Mouse (Mus musculus): Measurements from ENCODE around the gene Abl2. TPM values are rescaled to one million over a fixed set of nuclear protein-coding genes. Genes with fewer than 3 reads are reported as not detected.

The Abl2 gene
- polyA plus RNA-seq, 1 experiment: 5.9 TPM

DNA sequence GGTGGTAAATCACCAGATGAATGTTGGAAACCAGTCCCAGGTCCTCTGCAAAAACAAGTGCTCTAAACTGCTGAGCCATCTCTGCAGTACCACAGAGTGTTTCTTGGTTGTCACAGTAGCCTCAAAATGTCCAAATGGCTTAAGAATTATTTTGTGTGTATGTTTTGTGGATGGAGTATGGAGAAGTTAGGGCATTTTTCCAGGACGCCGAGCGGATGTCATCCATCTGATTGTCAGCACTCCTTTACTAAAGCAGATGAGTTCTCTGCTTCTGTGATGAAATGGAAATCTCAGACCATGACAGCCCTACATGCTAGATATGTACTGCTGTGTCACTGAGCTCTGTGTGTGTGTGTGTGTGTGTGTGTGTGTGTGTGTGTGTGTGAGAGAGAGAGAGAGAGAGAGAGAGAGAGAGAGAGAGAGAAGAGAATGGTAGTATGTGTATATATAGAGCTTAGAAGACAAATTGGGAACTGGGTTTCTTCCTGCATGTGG is 31.3 kb downstream of the Abl2 start:
- H3K27ac ChIP-seq (ENCODE audit: control insufficient read depth, insufficient read depth, low read depth, low read length): no peak overlapping the region
- no peaks in the 10 kb centered on the region for H3K27me3 ChIP-seq (ENCODE audit: control insufficient read depth, insufficient read depth, low read length)
- H3K4me1 ChIP-seq (ENCODE audit: control insufficient read depth, insufficient read depth, low read length): no peaks in the 10 kb centered on the region
- no peak for TF ChIP-seq POLR2A (IDR thresholded peaks at IDR 0.05; ENCODE audit: control insufficient read depth, low read depth, low read length)
- no peak for TF ChIP-seq CTCF (IDR thresholded peaks at IDR 0.05; ENCODE audit: control insufficient read depth, insufficient read depth, insufficient replicate concordance, low read depth, low read length)
- H3K36me3 ChIP-seq (ENCODE audit: control insufficient read depth, insufficient read depth, low read length): no peaks in the 10 kb centered on the region
- no peak overlapping the region for H3K4me3 ChIP-seq (ENCODE audit: control insufficient read depth, low read depth, low read length)

DNA sequence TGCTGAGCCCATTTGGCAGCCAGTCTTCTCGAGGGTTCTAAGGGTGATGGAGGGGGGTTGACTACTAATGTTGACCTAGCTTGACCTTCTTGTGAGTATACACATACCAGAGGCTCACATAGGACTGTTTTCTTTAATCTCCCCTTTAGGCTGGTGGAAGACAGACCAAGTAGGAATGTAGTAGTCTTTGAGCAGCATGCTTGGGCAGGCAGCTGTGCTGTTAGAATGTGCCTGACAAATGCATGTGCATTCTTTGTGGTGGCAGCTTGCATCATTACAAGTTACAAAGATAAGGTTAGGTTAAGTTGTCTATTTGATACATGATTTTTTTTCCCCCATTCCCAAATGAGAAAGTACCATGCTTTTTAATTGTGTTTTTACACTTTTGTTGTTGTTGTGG is 31.8 kb downstream of the Abl2 start:
- no peak overlapping the region for H3K27ac ChIP-seq (ENCODE audit: control insufficient read depth, insufficient read depth, low read depth, low read length)
- no peak overlapping the region for H3K4me3 ChIP-seq (ENCODE audit: control insufficient read depth, low read depth, low read length)
- no peaks in the 10 kb centered on the region for H3K4me1 ChIP-seq (ENCODE audit: control insufficient read depth, insufficient read depth, low read length)
- no peaks in the 10 kb centered on the region for H3K27me3 ChIP-seq (ENCODE audit: control insufficient read depth, insufficient read depth, low read length)
- no peaks in the 10 kb centered on the region for H3K36me3 ChIP-seq (ENCODE audit: control insufficient read depth, insufficient read depth, low read length)
- no peak for TF ChIP-seq POLR2A (IDR thresholded peaks at IDR 0.05; ENCODE audit: control insufficient read depth, low read depth, low read length)
- TF ChIP-seq CTCF (IDR thresholded peaks at IDR 0.05; ENCODE audit: control insufficient read depth, insufficient read depth, insufficient replicate concordance, low read depth, low read length): no peak

DNA sequence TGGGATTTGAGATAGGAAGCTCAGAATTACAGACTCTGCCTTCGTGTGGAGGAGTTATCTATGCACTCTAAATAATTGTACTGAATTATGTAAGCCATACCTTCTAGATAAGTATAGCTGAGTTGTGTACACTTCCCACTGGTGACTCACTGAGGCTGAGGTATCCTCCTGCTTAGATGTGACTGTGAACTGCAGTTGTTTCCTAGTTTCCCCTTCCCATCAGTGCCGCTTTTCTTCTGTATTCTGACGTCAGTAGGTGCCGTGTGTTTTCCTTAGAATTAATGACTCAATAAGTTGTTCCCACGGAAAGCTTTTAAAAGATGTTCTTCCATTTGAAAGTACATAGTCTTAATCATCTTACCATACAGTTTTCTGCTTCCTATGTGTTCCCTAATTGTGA is 34.7 kb downstream of the Abl2 start:
- TF ChIP-seq CTCF (IDR thresholded peaks at IDR 0.05; ENCODE audit: control insufficient read depth, insufficient read depth, insufficient replicate concordance, low read depth, low read length): no peak
- Histone ChIP-seq H3K27ac (ENCODE audit: control insufficient read depth, insufficient read depth, low read depth, low read length) (no peak overlapping the region), H3K4me1 (ENCODE audit: control insufficient read depth, insufficient read depth, low read length) (no peaks in the 10 kb centered on the region), H3K27me3 (ENCODE audit: control insufficient read depth, insufficient read depth, low read length) (no peaks in the 10 kb centered on the region), H3K4me3 (ENCODE audit: control insufficient read depth, low read depth, low read length) (no peak overlapping the region), H3K36me3 (ENCODE audit: control insufficient read depth, insufficient read depth, low read length) (no peaks in the 10 kb centered on the region)

DNA sequence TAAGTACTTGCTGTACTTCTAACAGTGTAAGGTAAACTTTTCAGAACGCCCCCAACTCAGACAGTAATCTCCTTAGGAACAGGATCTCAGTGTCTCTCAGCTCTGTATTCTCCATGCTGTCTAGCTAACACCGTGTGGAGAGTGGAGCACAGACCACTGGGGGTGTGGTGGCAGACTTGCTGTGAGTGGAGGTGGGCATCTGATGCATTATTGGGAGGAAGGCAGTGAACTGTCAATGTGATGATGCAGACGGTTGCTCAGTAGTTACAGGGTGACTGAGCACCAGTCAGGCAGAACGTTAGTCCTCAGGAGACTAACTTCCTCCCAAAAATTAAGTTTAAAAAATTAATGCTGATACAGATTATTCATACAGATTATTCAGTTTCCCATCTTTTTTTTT is 38.5 kb downstream of the Abl2 start:
- Histone ChIP-seq H3K27ac (ENCODE audit: control insufficient read depth, insufficient read depth, low read depth, low read length) (no peak overlapping the region), H3K36me3 (ENCODE audit: control insufficient read depth, insufficient read depth, low read length) (no peaks in the 10 kb centered on the region), H3K4me1 (ENCODE audit: control insufficient read depth, insufficient read depth, low read length) (no peaks in the 10 kb centered on the region), H3K27me3 (ENCODE audit: control insufficient read depth, insufficient read depth, low read length) (no peaks in the 10 kb centered on the region), H3K4me3 (ENCODE audit: control insufficient read depth, low read depth, low read length) (no peak overlapping the region)
- TF ChIP-seq CTCF (IDR thresholded peaks at IDR 0.05; ENCODE audit: control insufficient read depth, insufficient read depth, insufficient replicate concordance, low read depth, low read length): no peak
- no peak for TF ChIP-seq POLR2A (IDR thresholded peaks at IDR 0.05; ENCODE audit: control insufficient read depth, low read depth, low read length)

DNA sequence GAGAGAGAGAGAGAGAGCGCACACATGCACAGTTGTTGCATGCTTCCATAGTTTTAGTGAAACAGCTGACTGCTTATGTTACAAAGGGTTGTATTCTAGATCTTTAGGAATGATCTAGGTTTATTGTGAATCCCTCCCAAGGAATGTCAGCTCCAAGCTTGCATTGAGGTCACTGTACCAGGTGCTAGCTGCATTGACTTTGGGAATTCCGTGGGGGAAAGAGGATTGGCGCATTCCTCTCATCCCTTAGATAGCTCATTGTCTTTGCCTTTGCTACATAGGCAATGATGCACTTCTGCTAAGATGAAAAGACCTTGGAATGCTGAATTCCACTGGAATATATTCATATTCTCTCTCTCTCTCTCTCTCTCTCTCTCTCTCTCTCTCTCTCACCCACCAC is 44.0 kb downstream of the Abl2 start:
- Histone ChIP-seq H3K36me3 (ENCODE audit: control insufficient read depth, insufficient read depth, low read length) (no peaks in the 10 kb centered on the region), H3K27me3 (ENCODE audit: control insufficient read depth, insufficient read depth, low read length) (no peaks in the 10 kb centered on the region), H3K27ac (ENCODE audit: control insufficient read depth, insufficient read depth, low read depth, low read length) (no peak overlapping the region), H3K4me3 (ENCODE audit: control insufficient read depth, low read depth, low read length) (no peak overlapping the region), H3K4me1 (ENCODE audit: control insufficient read depth, insufficient read depth, low read length) (no peaks in the 10 kb centered on the region)
- no peak for TF ChIP-seq POLR2A (IDR thresholded peaks at IDR 0.05; ENCODE audit: control insufficient read depth, low read depth, low read length)

DNA sequence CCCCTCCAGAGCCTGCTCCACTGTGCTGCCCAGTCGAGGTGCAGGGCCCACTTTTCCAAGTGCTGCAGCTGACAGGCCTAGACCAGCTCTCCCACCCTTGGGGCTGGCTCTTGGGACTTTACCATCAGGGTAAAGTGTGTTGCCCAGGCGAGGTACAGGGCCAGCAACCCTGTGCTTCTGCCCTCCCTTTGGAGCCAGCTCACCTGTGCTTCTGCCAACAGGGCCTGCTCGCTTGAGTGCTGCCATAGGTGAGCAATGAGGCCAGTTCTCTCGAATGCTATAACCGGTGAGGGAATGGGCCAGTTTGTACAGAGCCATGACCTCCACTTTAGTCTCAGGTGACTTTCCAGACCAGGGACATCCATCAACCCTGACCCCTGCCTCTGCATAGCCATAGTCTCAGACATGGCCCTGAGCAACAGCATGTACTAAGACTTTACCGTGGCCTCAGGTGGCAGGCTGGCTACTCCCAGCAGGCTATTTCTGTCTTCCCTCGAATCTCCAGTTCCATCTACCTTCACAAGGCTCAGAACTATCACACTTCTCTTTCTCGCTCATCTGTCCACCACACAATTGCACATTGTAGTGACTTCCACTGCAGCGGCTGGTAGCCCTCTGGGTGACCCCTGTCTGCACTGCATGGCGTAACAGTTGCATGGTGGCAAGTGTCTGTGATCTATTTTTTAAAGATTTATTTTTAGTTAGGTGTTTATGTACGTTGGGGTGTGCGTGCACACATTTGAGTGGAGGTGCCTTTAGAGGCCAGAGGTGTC is 46.7 kb downstream of the Abl2 start:
- no peak for TF ChIP-seq POLR2A (IDR thresholded peaks at IDR 0.05; ENCODE audit: control insufficient read depth, low read depth, low read length)
- no peak for TF ChIP-seq CTCF (IDR thresholded peaks at IDR 0.05; ENCODE audit: control insufficient read depth, insufficient read depth, insufficient replicate concordance, low read depth, low read length)
- Histone ChIP-seq H3K4me1 (ENCODE audit: control insufficient read depth, insufficient read depth, low read length) (no peaks in the 10 kb centered on the region), H3K4me3 (ENCODE audit: control insufficient read depth, low read depth, low read length) (no peak overlapping the region), H3K27ac (ENCODE audit: control insufficient read depth, insufficient read depth, low read depth, low read length) (no peak overlapping the region), H3K36me3 (ENCODE audit: control insufficient read depth, insufficient read depth, low read length) (no peaks in the 10 kb centered on the region), H3K27me3 (ENCODE audit: control insufficient read depth, insufficient read depth, low read length) (no peaks in the 10 kb centered on the region)

DNA sequence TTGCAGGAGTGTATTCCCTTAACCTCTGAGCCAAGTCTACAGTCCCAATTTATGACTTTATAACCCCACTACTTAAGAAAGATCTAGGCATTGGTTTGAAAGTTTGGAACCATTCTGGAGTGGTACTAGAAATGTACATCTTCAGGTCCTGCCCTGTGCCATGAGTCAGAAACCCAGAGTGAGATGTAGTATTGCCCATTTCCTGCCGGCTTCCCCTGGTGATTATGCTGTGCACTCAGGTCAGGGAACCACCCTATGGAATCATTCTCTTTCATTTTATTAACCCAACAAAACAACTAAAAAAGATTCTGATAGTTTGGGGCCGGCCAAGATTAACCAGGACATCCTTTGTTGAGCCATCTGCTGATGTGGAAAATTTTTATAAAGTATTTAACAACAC is 47.4 kb downstream of the Abl2 start:
- no peak overlapping the region for H3K27ac ChIP-seq (ENCODE audit: control insufficient read depth, insufficient read depth, low read depth, low read length)
- no peak overlapping the region for H3K4me3 ChIP-seq (ENCODE audit: control insufficient read depth, low read depth, low read length)
- no peaks in the 10 kb centered on the region for H3K4me1 ChIP-seq (ENCODE audit: control insufficient read depth, insufficient read depth, low read length)
- no peaks in the 10 kb centered on the region for H3K36me3 ChIP-seq (ENCODE audit: control insufficient read depth, insufficient read depth, low read length)
- TF ChIP-seq POLR2A (IDR thresholded peaks at IDR 0.05; ENCODE audit: control insufficient read depth, low read depth, low read length) (no peak), CTCF (IDR thresholded peaks at IDR 0.05; ENCODE audit: control insufficient read depth, insufficient read depth, insufficient replicate concordance, low read depth, low read length) (no peak)
- no peaks in the 10 kb centered on the region for H3K27me3 ChIP-seq (ENCODE audit: control insufficient read depth, insufficient read depth, low read length)
